Mouse (Mus musculus) lung, adult 2 months (tissue): Measurements from ENCODE around the gene Eif3m.

ENCODE experiments used
- CTCF ChIP-seq: fragments of 200-500 bp; IDR thresholded peaks from 2 replicates; pipeline ENCODE4 v1.5.1; 2011; ENCODE audit warnings: mild to moderate bottlenecking, low read length, control low read depth; ENCODE audit not compliant: insufficient read depth
- POLR2A ChIP-seq: fragments of 200-500 bp; IDR thresholded peaks from 2 replicates; pipeline ENCODE4 v1.6.1; 2011; ENCODE audit warnings: low read depth, mild to moderate bottlenecking, control low read depth, low read length, borderline replicate concordance; ENCODE audit errors: extremely low read depth

DNA sequence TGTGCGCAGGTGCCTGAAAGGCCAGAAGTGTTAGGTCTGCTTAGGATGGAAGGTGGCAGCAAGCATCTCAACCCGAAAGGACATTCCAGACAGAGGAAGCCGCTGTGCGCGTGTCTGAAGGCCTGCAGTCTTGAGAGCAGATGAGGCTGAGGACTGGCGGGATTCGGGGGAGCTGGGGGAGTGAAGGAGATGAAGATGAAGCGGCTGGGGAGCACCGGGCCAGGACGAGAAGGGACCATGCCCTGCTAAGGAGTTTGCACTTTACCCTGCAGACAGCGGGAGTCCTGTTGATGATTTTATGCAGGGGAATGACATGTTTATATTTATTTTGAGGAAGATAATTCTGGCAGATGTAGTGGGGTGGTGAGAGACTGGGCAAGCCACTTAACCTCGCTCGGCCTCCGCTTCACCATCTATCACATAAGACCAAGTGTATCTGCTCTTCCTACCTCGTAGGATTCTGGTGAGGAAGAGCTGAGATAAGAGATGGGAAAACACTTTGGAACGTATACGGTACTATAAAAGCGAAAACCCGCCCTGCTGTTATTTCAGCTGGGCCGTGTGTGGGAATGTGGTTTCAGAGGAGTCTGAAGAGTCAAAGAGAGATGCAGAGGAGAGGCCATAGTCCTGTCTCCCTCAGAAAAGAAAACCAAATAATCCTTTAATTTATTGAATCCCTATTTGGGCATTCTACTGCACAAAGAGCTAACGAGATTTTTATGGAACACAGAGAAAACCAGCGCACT is 10.2 kb upstream of the Eif3m start:
- TF ChIP-seq CTCF = no peak
- no peak for TF ChIP-seq POLR2A
